Comparison of ENCODE assay signal across 15 mouse cellular contexts in the genomic region with DNA sequence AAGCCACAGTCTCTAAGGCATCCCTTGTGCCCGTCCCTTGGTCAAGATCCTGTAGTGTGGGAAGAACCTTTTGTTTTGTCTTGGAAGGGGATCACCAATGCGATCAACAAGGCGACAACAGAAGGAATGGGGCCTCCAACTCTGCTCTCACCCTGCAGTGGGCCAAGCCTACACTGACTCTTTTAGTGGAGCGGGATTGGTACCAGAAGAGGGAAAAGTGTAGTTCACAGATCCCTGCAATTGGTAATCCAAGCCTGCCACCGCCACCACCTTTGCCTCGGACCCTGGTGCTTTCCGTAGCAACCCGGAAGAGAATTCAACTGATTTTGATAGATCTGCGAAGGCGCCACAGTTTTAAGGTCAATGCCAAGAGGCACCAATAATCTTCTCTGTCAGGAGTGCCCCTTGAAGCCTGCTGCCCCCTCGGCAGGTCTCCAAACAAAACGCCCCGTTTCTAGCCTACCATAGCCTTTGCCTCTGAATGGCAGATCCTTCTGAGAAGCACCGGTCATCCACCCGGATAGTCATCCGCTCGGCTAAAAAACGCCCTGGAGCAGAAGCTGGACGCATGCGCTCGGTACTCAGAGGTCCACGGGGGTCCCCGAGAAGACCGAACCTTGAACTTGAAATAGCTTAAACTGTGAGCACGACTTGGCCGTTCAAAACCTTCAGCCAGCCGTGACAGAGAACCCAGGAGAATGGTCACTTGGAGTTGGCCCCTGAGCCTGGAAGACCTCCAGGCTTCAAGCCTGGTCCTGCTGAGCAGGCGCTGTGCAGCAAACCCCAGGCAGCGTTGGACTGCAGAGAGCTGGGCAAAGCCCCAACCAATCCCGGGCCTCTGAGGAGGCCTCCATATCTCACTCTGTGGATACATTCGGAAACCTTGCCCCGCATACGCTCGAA. TPM values are rescaled to one million over a fixed set of nuclear protein-coding genes. Genes with fewer than 3 reads are reported as not detected.
DNase-seq lines count a peak whose midpoint lies in the region; ATAC-seq and TF ChIP-seq lines count a peak whose summit lies in the region.
"Had no signal": no experiment of that assay in that cellular context is flagged by ENCODE, and none has a peak within 500 bp of the region (broad histone marks: within the 10 kb centered on the region; RNA-seq: fewer than 3 reads in every experiment).

No protein-coding gene starts in this region.

- under 1% methylated on average over 34 of the region's 34 CpGs for WGBS in heart, embryonic 11.5 days (ENCODE audit: insufficient replicate concordance)
- WGBS in lung, embryonic 15.5 days, result 2% methylated on average over 34 of the region's 34 CpGs
- WGBS in embryonic facial prominence, embryonic 10.5 days, result 1% methylated on average over 34 of the region's 34 CpGs
- 1% methylated on average over 34 of the region's 34 CpGs for WGBS in hindbrain, postnatal 0 days

- H3K4me3 ChIP-seq in heart, embryonic 11.5 days (ENCODE audit: low read depth, low read length), result no peak overlapping the region
- H3K4me3 ChIP-seq in lung, embryonic 15.5 days, result 0 out of 2 replicates have a peak overlapping the region, but pooled peaks have one; percentile 4
- H3K4me3 ChIP-seq in embryonic facial prominence, embryonic 10.5 days, result no peak overlapping the region
- H3K4me3 ChIP-seq in hindbrain, postnatal 0 days (ENCODE audit: low read length), result no peak overlapping the region
- H3K4me3 ChIP-seq: embryonic facial prominence, embryonic 13.5 days had no signal

- no peak for DNase-seq in heart, postnatal 25 days (ENCODE audit: low spot score)
- DNase-seq in lung, postnatal 25 days (ENCODE audit: low spot score), result no peak
- DNase-seq in embryonic facial prominence, embryonic 10.5 days (ENCODE audit: low spot score), result peak; percentile 65
- DNase-seq in hindbrain, postnatal 0 days (ENCODE audit: low spot score), result peak; percentile 36
- no peak for DNase-seq in thymus, postnatal 14 days
- DNase-seq: gastrocnemius, postnatal 36 days had no signal

- peaks cover 15% of the 10 kb centered on the region for H3K4me1 ChIP-seq in heart, embryonic 11.5 days (ENCODE audit: control insufficient read depth, insufficient read depth, low read length)
- peaks cover 26% of the 10 kb centered on the region for H3K4me1 ChIP-seq in lung, embryonic 15.5 days
- peaks cover 42% of the 10 kb centered on the region for H3K4me1 ChIP-seq in embryonic facial prominence, embryonic 10.5 days
- 0 out of 2 replicates have a peak, but pooled peaks cover 5% of the 10 kb centered on the region for H3K4me1 ChIP-seq in hindbrain, postnatal 0 days (ENCODE audit: insufficient read depth, low read length)

- intact Hi-C loops in heart, postnatal 25 days (cut with DNase I), result no loop called here

- TF ChIP-seq CTCF in hindbrain, postnatal 0 days (IDR thresholded peaks at IDR 0.05; ENCODE audit: low read depth), result no peak

- H3K9me3 ChIP-seq in heart, embryonic 11.5 days (replicated peaks; ENCODE audit: control insufficient read depth, low read length), result no peaks in the 10 kb centered on the region
- no peaks in the 10 kb centered on the region for H3K9me3 ChIP-seq in lung, embryonic 15.5 days
- H3K9me3 ChIP-seq in embryonic facial prominence, embryonic 10.5 days, result no peaks in the 10 kb centered on the region
- no peaks in the 10 kb centered on the region for H3K9me3 ChIP-seq in hindbrain, postnatal 0 days (ENCODE audit: low read length)
- H3K9me3 ChIP-seq: embryonic facial prominence, embryonic 13.5 days; G1E had no signal

- H3K27me3 ChIP-seq in heart, embryonic 11.5 days (ENCODE audit: control insufficient read depth, insufficient read depth, low read length), result peaks cover 97% of the 10 kb centered on the region
- peaks cover 98% of the 10 kb centered on the region for H3K27me3 ChIP-seq in lung, embryonic 15.5 days
- peaks cover 100% of the 10 kb centered on the region for H3K27me3 ChIP-seq in embryonic facial prominence, embryonic 10.5 days (replicated peaks; ENCODE audit: low read depth, poor library complexity, severe bottlenecking)
- peaks cover 85% of the 10 kb centered on the region for H3K27me3 ChIP-seq in hindbrain, postnatal 0 days (ENCODE audit: insufficient read depth, low read length)

- no peak overlapping the region for H3K9ac ChIP-seq in heart, embryonic 11.5 days (ENCODE audit: low read depth, low read length)
- no peak overlapping the region for H3K9ac ChIP-seq in lung, embryonic 15.5 days
- H3K9ac ChIP-seq in hindbrain, postnatal 0 days (replicated peaks; ENCODE audit: low read length), result no peak overlapping the region
- H3K9ac ChIP-seq: embryonic facial prominence, embryonic 13.5 days had no signal

- H3K27ac ChIP-seq in heart, embryonic 11.5 days (ENCODE audit: low read depth, low read length), result no peak overlapping the region
- H3K27ac ChIP-seq in lung, embryonic 15.5 days, result no peak overlapping the region
- H3K27ac ChIP-seq in embryonic facial prominence, embryonic 10.5 days (replicated peaks), result no peak overlapping the region
- no peak overlapping the region for H3K27ac ChIP-seq in hindbrain, postnatal 0 days
- H3K27ac ChIP-seq: embryonic facial prominence, embryonic 13.5 days had no signal

- H3K4me2 ChIP-seq in heart, embryonic 11.5 days, result peak overlapping the region; percentile 4; the same call in 1 of the 2 replicates
- peak overlapping the region; percentile 13; the same call in 1 of the 2 replicates for H3K4me2 ChIP-seq in lung, embryonic 15.5 days
- no peak overlapping the region for H3K4me2 ChIP-seq in hindbrain, postnatal 0 days (ENCODE audit: low read depth, low read length)
- H3K4me2 ChIP-seq: embryonic facial prominence, embryonic 13.5 days had no signal

- no peak for ATAC-seq in heart, embryonic 11.5 days (replicated peaks; ENCODE audit: insufficient number of reproducible peaks, low FRiP score, low TSS enrichment)
- no peak for ATAC-seq in lung, embryonic 15.5 days (ENCODE audit: borderline replicate concordance, extremely low read depth, low FRiP score, low TSS enrichment)
- ATAC-seq in hindbrain, postnatal 0 days, result no peak

- H3K36me3 ChIP-seq in heart, embryonic 11.5 days (ENCODE audit: control insufficient read depth, insufficient read depth, low read length), result no peaks in the 10 kb centered on the region
- H3K36me3 ChIP-seq in lung, embryonic 15.5 days, result no peaks in the 10 kb centered on the region
- no peaks in the 10 kb centered on the region for H3K36me3 ChIP-seq in embryonic facial prominence, embryonic 10.5 days (replicated peaks)
- no peaks in the 10 kb centered on the region for H3K36me3 ChIP-seq in hindbrain, postnatal 0 days (ENCODE audit: insufficient read depth, low read length)
- H3K36me3 ChIP-seq: embryonic facial prominence, embryonic 13.5 days; G1E had no signal

RNA-seq across cellular contexts. Expression of gene Vax2, which starts 3.4 kb away (rescaled TPM):
- polyA plus RNA-seq in heart, embryonic 11.5 days (2014; fragmentation: Nextera tagmentation; extraction: Ambion mirVana), result not detected in 2 replicates
- not detected for total RNA-seq in heart, postnatal 25 days (2021)
- polyA plus RNA-seq in lung, embryonic 15.5 days (2015; fragmentation: Nextera tagmentation; extraction: Ambion mirVana), result not detected in 2 replicates
- polyA plus RNA-seq in embryonic facial prominence, embryonic 10.5 days (2016; fragmentation: Nextera tagmentation; extraction: Ambion mirVana), result 3.7 and 4.8 TPM in 2 replicates
- total RNA-seq in hindbrain, postnatal 0 days (2014; rRNA removed), result not detected in 2 replicates
- not detected in 2 replicates for polyA plus RNA-seq in hindbrain, postnatal 0 days (2015; fragmentation: Nextera tagmentation; extraction: Ambion mirVana)
- total RNA-seq: adrenal gland, postnatal 4 days; G1E; gastrocnemius, postnatal 36 days had no signal
- polyA plus RNA-seq: embryonic facial prominence, embryonic 13.5 days; G1E; liver, embryonic 16.5 days; neural tube, embryonic 14.5 days; small intestine, adult 2 months; urinary bladder, adult 2 months had no signal

RNA-seq across cellular contexts. Expression of gene Atp6v1b1, which starts 28.3 kb away (rescaled TPM):
- polyA plus RNA-seq in heart, embryonic 11.5 days (2014; fragmentation: Nextera tagmentation; extraction: Ambion mirVana), result not detected in 2 replicates
- not detected for total RNA-seq in heart, postnatal 25 days (2021)
- 0.35 and 0.45 TPM in 2 replicates for polyA plus RNA-seq in lung, embryonic 15.5 days (2015; fragmentation: Nextera tagmentation; extraction: Ambion mirVana)
- polyA plus RNA-seq in embryonic facial prominence, embryonic 10.5 days (2016; fragmentation: Nextera tagmentation; extraction: Ambion mirVana), result not detected in 2 replicates
- total RNA-seq in hindbrain, postnatal 0 days (2014; rRNA removed), result not detected in 2 replicates
- polyA plus RNA-seq in hindbrain, postnatal 0 days (2015; fragmentation: Nextera tagmentation; extraction: Ambion mirVana), result not detected in 2 replicates
- total RNA-seq: gastrocnemius, postnatal 36 days had no signal
- polyA plus RNA-seq: G1E; liver, embryonic 16.5 days; neural tube, embryonic 14.5 days; small intestine, adult 2 months; urinary bladder, adult 2 months had no signal

RNA-seq across cellular contexts. Expression of gene Cd207, which starts 36.8 kb away (rescaled TPM):
- polyA plus RNA-seq in heart, embryonic 11.5 days (2014; fragmentation: Nextera tagmentation; extraction: Ambion mirVana), result not detected in 2 replicates
- 1 to 10 TPM; 1.0 to 1.5 TPM for total RNA-seq in heart, postnatal 25 days (2021)
- polyA plus RNA-seq in lung, embryonic 15.5 days (2015; fragmentation: Nextera tagmentation; extraction: Ambion mirVana), result not detected in 2 replicates
- not detected in 2 replicates for polyA plus RNA-seq in embryonic facial prominence, embryonic 10.5 days (2016; fragmentation: Nextera tagmentation; extraction: Ambion mirVana)
- not detected in 2 replicates for total RNA-seq in hindbrain, postnatal 0 days (2014; rRNA removed)
- not detected in 2 replicates for polyA plus RNA-seq in hindbrain, postnatal 0 days (2015; fragmentation: Nextera tagmentation; extraction: Ambion mirVana)
- total RNA-seq: G1E had no signal
- polyA plus RNA-seq: embryonic facial prominence, embryonic 13.5 days; G1E; neural tube, embryonic 14.5 days; small intestine, adult 2 months; urinary bladder, adult 2 months had no signal

RNA-seq across cellular contexts. Expression of gene Ankrd53, which starts 48.0 kb away (rescaled TPM):
- not detected in 2 replicates for polyA plus RNA-seq in heart, embryonic 11.5 days (2014; fragmentation: Nextera tagmentation; extraction: Ambion mirVana)
- not detected for total RNA-seq in heart, postnatal 25 days (2021)
- polyA plus RNA-seq in lung, embryonic 15.5 days (2015; fragmentation: Nextera tagmentation; extraction: Ambion mirVana), result not detected in 2 replicates
- 0.11 and 0.15 TPM in 2 replicates for polyA plus RNA-seq in embryonic facial prominence, embryonic 10.5 days (2016; fragmentation: Nextera tagmentation; extraction: Ambion mirVana)
- total RNA-seq in hindbrain, postnatal 0 days (2014; rRNA removed), result not detected in 2 replicates
- 0.10 TPM in 1 of 2 replicates, not detected in the other for polyA plus RNA-seq in hindbrain, postnatal 0 days (2015; fragmentation: Nextera tagmentation; extraction: Ambion mirVana)
- total RNA-seq: G1E; gastrocnemius, postnatal 36 days had no signal
- polyA plus RNA-seq: G1E; liver, embryonic 16.5 days; small intestine, adult 2 months; urinary bladder, adult 2 months had no signal

RNA-seq across cellular contexts. Expression of gene Clec4f, which starts 58.5 kb away (rescaled TPM):
- polyA plus RNA-seq in heart, embryonic 11.5 days (2014; fragmentation: Nextera tagmentation; extraction: Ambion mirVana), result 0.19 TPM in 1 of 2 replicates, not detected in the other
- not detected for total RNA-seq in heart, postnatal 25 days (2021)
- polyA plus RNA-seq in lung, embryonic 15.5 days (2015; fragmentation: Nextera tagmentation; extraction: Ambion mirVana), result not detected in 2 replicates
- polyA plus RNA-seq in embryonic facial prominence, embryonic 10.5 days (2016; fragmentation: Nextera tagmentation; extraction: Ambion mirVana), result not detected in 2 replicates
- 0.05 and 0.11 TPM in 2 replicates for total RNA-seq in hindbrain, postnatal 0 days (2014; rRNA removed)
- polyA plus RNA-seq in hindbrain, postnatal 0 days (2015; fragmentation: Nextera tagmentation; extraction: Ambion mirVana), result 0.09 TPM in 1 of 2 replicates, not detected in the other
- total RNA-seq: gastrocnemius, postnatal 36 days had no signal
- polyA plus RNA-seq: embryonic facial prominence, embryonic 13.5 days; G1E; small intestine, adult 2 months; urinary bladder, adult 2 months had no signal

Comparison
In these comparisons a context has a peak if more than half of its experiments do, and no peak if none do; other contexts are left out.
1. DNase-seq: peak in embryonic facial prominence, embryonic 10.5 days (single experiment) and hindbrain, postnatal 0 days (single experiment); none in heart, postnatal 25 days (single experiment), lung, postnatal 25 days (single experiment) and thymus, postnatal 14 days (single experiment).